Mouse (Mus musculus) forebrain, embryonic 12.5 days (tissue): ENCODE data around the gene Ppp4r1. TPM values are rescaled to one million over a fixed set of nuclear protein-coding genes. Genes with fewer than 3 reads are reported as not detected.
A peak's percentile ranks its signal among the peaks of the same experiment; 100 is the strongest.

Experiments used
- ATAC-seq: fragments of 200-750 bp; cut with Nextera tagmentation; 2 replicates; pipeline ENCODE4 v1.8.0; 2017; ENCODE audit warnings: moderate TSS enrichment; ENCODE audit not compliant: low FRiP score
- H3K27ac ChIP-seq: fragments of 300-500 bp; sonication (generic); 2 replicates; pipeline ENCODE4 v1.5.1; 2016; ENCODE audit warnings: mild to moderate bottlenecking
- H3K27me3 ChIP-seq: fragments of 300-500 bp; sonication (generic); 2 replicates; pipeline ENCODE4 v1.6.1; 2016; ENCODE audit warnings: mild to moderate bottlenecking
- H3K36me3 ChIP-seq: fragments of 300-500 bp; sonication (generic); replicated peaks from 2 replicates; pipeline ENCODE4 v1.6.1; 2016; ENCODE audit warnings: mild to moderate bottlenecking
- H3K4me1 ChIP-seq: fragments of 300-500 bp; sonication (generic); 2 replicates; pipeline ENCODE4 v1.6.1; 2016
- H3K4me2 ChIP-seq: fragments of 300-500 bp; sonication (generic); 2 replicates; pipeline ENCODE4 v1.6.1; 2016; ENCODE audit warnings: mild to moderate bottlenecking, moderate library complexity
- H3K4me3 ChIP-seq: fragments of 300-500 bp; sonication (generic); replicated peaks from 2 replicates; pipeline ENCODE4 v1.5.1; 2016; ENCODE audit warnings: mild to moderate bottlenecking
- H3K9ac ChIP-seq: fragments of 300-500 bp; sonication (generic); 2 replicates; pipeline ENCODE4 v1.6.1; 2016; ENCODE audit warnings: mild to moderate bottlenecking
- H3K9me3 ChIP-seq: fragments of 300-500 bp; sonication (generic); 2 replicates; pipeline ENCODE4 v1.6.1; 2016
- WGBS: fragments of 180-500 bp; shearing (Covaris S2); methylation state at CpG from one replicate; pipeline ENCODE4 v1.1.7; 2016; 5-methylcytosine and 5-hydroxymethylcytosine counted together
- polyA plus RNA-seq: library from polyadenylated mRNA; unstranded; fragments of >200 nt; fragmentation: Nextera tagmentation; extraction: Ambion mirVana; gene quantifications from 2 replicates; pipeline ENCODE4 v1.2.1, GENCODE M21; 2016

The Ppp4r1 gene
- polyA plus RNA-seq, 1 experiment from 2014 or later = 59.3 TPM

- H3K27ac ChIP-seq = no peak overlapping the region
These were observed 65.5 kb downstream of the Ppp4r1 start for GRCm38 (mm10) chr17:65847694-65848449.

GRCm38 (mm10) chr17:65850487-65850886 lies 68.1 kb downstream of the Ppp4r1 start:
- Histone ChIP-seq H3K4me3 (no peak overlapping the region), H3K9ac (no peak overlapping the region), H3K27ac (no peak overlapping the region), H3K4me2 (no peak overlapping the region), H3K4me1 (no peaks in the 10 kb centered on the region), H3K36me3 (peaks cover 66% of the 10 kb centered on the region), H3K27me3 (no peaks in the 10 kb centered on the region), H3K9me3 (no peaks in the 10 kb centered on the region)
- 94% methylated on average over 17 of the region's 17 CpGs for WGBS
- ATAC-seq = no peak

More at GRCm38 (mm10) chr17:65847694-65848449, 65.5 kb downstream of the Ppp4r1 start:
- 80% methylated on average over 11 of the region's 11 CpGs for WGBS
- Histone ChIP-seq H3K9me3 (no peaks in the 10 kb centered on the region), H3K4me2 (no peak overlapping the region), H3K36me3 (peaks cover 70% of the 10 kb centered on the region), H3K4me1 (no peaks in the 10 kb centered on the region), H3K9ac (no peak overlapping the region), H3K27me3 (no peaks in the 10 kb centered on the region), H3K4me3 (no peak overlapping the region)
- no peak for ATAC-seq

GRCm38 (mm10) chr17:65851749-65852148 lies 69.4 kb downstream of the Ppp4r1 start:
- H3K4me1 ChIP-seq = no peaks in the 10 kb centered on the region
- ATAC-seq = no peak
- H3K4me2 ChIP-seq = no peak overlapping the region
- no peak overlapping the region for H3K27ac ChIP-seq
- H3K9me3 ChIP-seq = no peaks in the 10 kb centered on the region
- no peaks in the 10 kb centered on the region for H3K27me3 ChIP-seq
- no peak overlapping the region for H3K9ac ChIP-seq
- WGBS = 90% methylated on average over 6 of the region's 6 CpGs
- H3K36me3 ChIP-seq = peaks cover 71% of the 10 kb centered on the region
- H3K4me3 ChIP-seq = no peak overlapping the region

GRCm38 (mm10) chr17:65853326-65853725 lies 71.0 kb downstream of the Ppp4r1 start:
- Histone ChIP-seq H3K4me1 (no peaks in the 10 kb centered on the region), H3K27ac (no peak overlapping the region), H3K4me3 (no peak overlapping the region), H3K27me3 (no peaks in the 10 kb centered on the region), H3K9ac (no peak overlapping the region), H3K9me3 (no peaks in the 10 kb centered on the region), H3K36me3 (peaks cover 72% of the 10 kb centered on the region), H3K4me2 (no peak overlapping the region)
- ATAC-seq = no peak
- 95% methylated on average over 6 of the region's 6 CpGs for WGBS

- peaks cover 75% of the 10 kb centered on the region for H3K36me3 ChIP-seq
- H3K4me1 ChIP-seq = no peaks in the 10 kb centered on the region
- 91% methylated on average over 4 of the region's 4 CpGs for whole genome bisulfite sequencing
- H3K9me3 ChIP-seq = no peaks in the 10 kb centered on the region
- ATAC-seq = no peak
- H3K27me3 ChIP-seq = no peaks in the 10 kb centered on the region
- no peak overlapping the region for H3K4me2 ChIP-seq
- no peak overlapping the region for H3K9ac ChIP-seq
- no peak overlapping the region for H3K27ac ChIP-seq
- no peak overlapping the region for H3K4me3 ChIP-seq
These were observed 71.6 kb downstream of the Ppp4r1 start for GRCm38 (mm10) chr17:65854006-65854405.

- Histone ChIP-seq H3K27ac (no peak overlapping the region), H3K27me3 (no peaks in the 10 kb centered on the region), H3K4me1 (no peaks in the 10 kb centered on the region), H3K4me2 (no peak overlapping the region), H3K9ac (no peak overlapping the region), H3K9me3 (no peaks in the 10 kb centered on the region), H3K36me3 (peaks cover 51% of the 10 kb centered on the region), H3K4me3 (no peak overlapping the region)
- no peak for ATAC-seq
- WGBS = 88% methylated on average over 4 of the region's 4 CpGs
These were observed 75.2 kb downstream of the Ppp4r1 start for GRCm38 (mm10) chr17:65857617-65858016.

GRCm38 (mm10) chr17:65862579-65862978 lies 80.2 kb downstream of the Ppp4r1 start:
- ATAC-seq = no peak
- no peak overlapping the region for H3K4me3 ChIP-seq
- H3K27ac ChIP-seq = no peak overlapping the region
- H3K9ac ChIP-seq = no peak overlapping the region
- no peaks in the 10 kb centered on the region for H3K9me3 ChIP-seq
- 56% methylated on average over 4 of the region's 4 CpGs for WGBS
- H3K4me2 ChIP-seq = no peak overlapping the region
- H3K27me3 ChIP-seq = no peaks in the 10 kb centered on the region
- H3K36me3 ChIP-seq = peaks cover 44% of the 10 kb centered on the region
- peaks cover 2% of the 10 kb centered on the region; the same call in 1 of the 2 replicates for H3K4me1 ChIP-seq

GRCm38 (mm10) chr17:65863830-65864229 lies 81.5 kb downstream of the Ppp4r1 start:
- 94% methylated on average over 12 of the region's 12 CpGs for WGBS
- ATAC-seq = no peak
- Histone ChIP-seq H3K36me3 (peaks cover 32% of the 10 kb centered on the region), H3K27ac (no peak overlapping the region), H3K27me3 (no peaks in the 10 kb centered on the region), H3K4me1 (peaks cover 2% of the 10 kb centered on the region; the same call in 1 of the 2 replicates), H3K4me2 (no peak overlapping the region), H3K9me3 (no peaks in the 10 kb centered on the region), H3K4me3 (no peak overlapping the region), H3K9ac (no peak overlapping the region)

- H3K4me3 ChIP-seq = no peak overlapping the region
- H3K9ac ChIP-seq = no peak overlapping the region
- H3K27me3 ChIP-seq = no peaks in the 10 kb centered on the region
- H3K4me2 ChIP-seq = no peak overlapping the region
- H3K36me3 ChIP-seq = peaks cover 26% of the 10 kb centered on the region
- no peaks in the 10 kb centered on the region for H3K9me3 ChIP-seq
- no peak overlapping the region for H3K27ac ChIP-seq
- WGBS = 43% methylated on average over 4 of the region's 4 CpGs
- peaks cover 2% of the 10 kb centered on the region; the same call in 1 of the 2 replicates for H3K4me1 ChIP-seq
- peak; percentile 33; the same call in 1 of the 2 replicates for ATAC-seq
These were observed 82.4 kb downstream of the Ppp4r1 start for GRCm38 (mm10) chr17:65864742-65865141.

- Histone ChIP-seq H3K27ac (no peak overlapping the region), H3K4me2 (no peak overlapping the region), H3K4me1 (peaks cover 2% of the 10 kb centered on the region; the same call in 1 of the 2 replicates), H3K27me3 (no peaks in the 10 kb centered on the region), H3K4me3 (no peak overlapping the region), H3K9ac (no peak overlapping the region), H3K36me3 (peaks cover 26% of the 10 kb centered on the region), H3K9me3 (no peaks in the 10 kb centered on the region)
- no peak for ATAC-seq
These were observed 82.9 kb downstream of the Ppp4r1 start for GRCm38 (mm10) chr17:65865265-65865664.

GRCm38 (mm10) chr17:65866201-65866600 lies 83.8 kb downstream of the Ppp4r1 start:
- no peak for ATAC-seq
- Histone ChIP-seq H3K27ac (no peak overlapping the region), H3K9me3 (no peaks in the 10 kb centered on the region), H3K4me2 (no peak overlapping the region), H3K4me1 (peaks cover 2% of the 10 kb centered on the region; the same call in 1 of the 2 replicates), H3K4me3 (no peak overlapping the region), H3K9ac (no peak overlapping the region), H3K27me3 (no peaks in the 10 kb centered on the region), H3K36me3 (peaks cover 20% of the 10 kb centered on the region)
- WGBS = 88% methylated on average over 3 of the region's 3 CpGs

GRCm38 (mm10) chr17:65867996-65868395 lies 85.6 kb downstream of the Ppp4r1 start:
- H3K9me3 ChIP-seq = no peaks in the 10 kb centered on the region
- H3K36me3 ChIP-seq = peaks cover 18% of the 10 kb centered on the region
- H3K4me3 ChIP-seq = no peak overlapping the region
- 85% methylated on average over 5 of the region's 5 CpGs for WGBS
- H3K27ac ChIP-seq = no peak overlapping the region
- no peak for ATAC-seq
- H3K4me2 ChIP-seq = no peak overlapping the region
- peaks cover 16% of the 10 kb centered on the region for H3K4me1 ChIP-seq
- no peaks in the 10 kb centered on the region for H3K27me3 ChIP-seq
- no peak overlapping the region for H3K9ac ChIP-seq

GRCm38 (mm10) chr17:65869720-65870119 lies 87.3 kb downstream of the Ppp4r1 start:
- Histone ChIP-seq H3K36me3 (peaks cover 10% of the 10 kb centered on the region; the same call in 1 of the 2 replicates), H3K27ac (no peak overlapping the region), H3K27me3 (no peaks in the 10 kb centered on the region), H3K4me3 (no peak overlapping the region), H3K9me3 (no peaks in the 10 kb centered on the region), H3K4me1 (peaks cover 14% of the 10 kb centered on the region), H3K9ac (no peak overlapping the region), H3K4me2 (no peak overlapping the region)
- 84% methylated on average over 10 of the region's 10 CpGs for WGBS
- ATAC-seq = no peak
